Mouse (Mus musculus): ENCODE measurements around the gene Mrnip. TPM values are rescaled to one million over a fixed set of nuclear protein-coding genes. Genes with fewer than 3 reads are reported as not detected.

Gene Mrnip
- total RNA-seq, 2 experiments from 2014 or later = 12.7 to 15.8 TPM

DNA sequence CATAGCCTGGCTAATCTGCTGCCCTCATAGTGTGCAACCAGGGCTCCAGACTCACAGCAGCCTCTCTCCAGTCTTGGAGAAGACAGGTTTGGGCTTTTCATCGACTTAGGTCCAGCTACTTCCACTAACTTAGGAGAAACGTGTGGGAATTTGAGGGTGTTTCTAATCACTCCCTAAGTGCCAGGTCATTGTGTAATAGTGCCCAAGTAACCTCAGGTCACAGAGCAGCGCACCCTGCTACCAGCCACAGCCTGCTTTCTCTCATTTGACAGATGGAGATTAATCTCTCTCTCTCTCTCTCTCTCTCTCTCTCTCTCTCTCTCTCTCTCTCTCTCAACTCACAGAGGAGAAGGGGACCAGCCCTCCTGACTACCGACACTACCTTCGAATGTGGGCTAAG is 5.9 kb upstream of the Mrnip start:
- Histone ChIP-seq H3K27ac (no peak overlapping the region), H3K4me3 (no peak overlapping the region)
- no peak for TF ChIP-seq CTCF (conservative IDR thresholded peaks at IDR 0.05)
- no peak for DNase-seq (ENCODE audit: low spot score in 2 of 2)

DNA sequence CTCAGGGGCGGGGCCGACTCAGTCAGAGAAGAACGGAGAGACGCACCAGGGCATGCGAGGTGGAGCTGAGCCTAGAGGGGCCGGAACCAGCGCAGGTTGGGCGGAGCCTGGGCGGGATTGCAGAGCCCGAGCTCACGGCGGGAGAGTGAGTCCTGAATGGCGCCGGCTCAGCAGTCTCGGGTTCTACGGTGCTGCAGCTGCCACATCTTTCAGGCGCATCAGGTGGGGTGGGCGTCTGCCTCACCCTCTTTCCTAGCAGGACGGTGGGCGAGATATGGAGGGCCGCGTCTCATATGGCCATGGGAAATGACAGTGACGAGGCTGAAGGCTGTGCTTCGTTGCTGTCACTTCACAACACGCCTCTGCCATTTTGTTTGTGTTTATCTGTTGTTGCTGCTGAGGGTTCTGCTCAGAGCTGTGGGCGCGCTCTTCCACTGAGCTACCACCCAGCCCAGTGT is 515 bp downstream of the Mrnip start:
- H3K4me3 ChIP-seq = peak overlapping the region; percentile 74
- H3K27ac ChIP-seq = peak overlapping the region; percentile 90
- DNase-seq (ENCODE audit: low spot score in 2 of 2) = peak; percentile 98 to 99
- no peak for TF ChIP-seq CTCF (conservative IDR thresholded peaks at IDR 0.05)

DNA sequence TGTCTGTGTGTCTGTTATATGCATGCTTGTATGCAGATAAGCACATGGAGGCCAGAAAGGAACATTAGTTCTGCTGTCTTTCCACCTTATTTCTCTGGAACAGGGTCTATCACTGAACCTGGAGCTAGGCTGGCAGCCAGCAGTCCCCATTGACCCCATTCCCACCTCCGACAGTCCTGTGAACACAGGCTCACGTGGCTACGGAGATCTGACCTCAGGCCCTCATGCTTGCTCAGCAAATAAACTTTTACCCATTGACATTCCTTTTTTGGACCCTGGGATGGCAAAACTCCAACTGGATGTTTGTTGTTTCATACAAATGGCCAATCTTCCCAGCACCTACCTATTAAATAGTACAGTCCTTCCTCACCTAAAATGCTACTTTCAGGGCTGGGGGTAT is 2.1 kb downstream of the Mrnip start:
- H3K27ac ChIP-seq = no peak overlapping the region; the same call in 1 of the 2 replicates
- no peak for DNase-seq (ENCODE audit: low spot score in 2 of 2)
- no peak overlapping the region for H3K4me3 ChIP-seq
- no peak for TF ChIP-seq CTCF (conservative IDR thresholded peaks at IDR 0.05)

DNA sequence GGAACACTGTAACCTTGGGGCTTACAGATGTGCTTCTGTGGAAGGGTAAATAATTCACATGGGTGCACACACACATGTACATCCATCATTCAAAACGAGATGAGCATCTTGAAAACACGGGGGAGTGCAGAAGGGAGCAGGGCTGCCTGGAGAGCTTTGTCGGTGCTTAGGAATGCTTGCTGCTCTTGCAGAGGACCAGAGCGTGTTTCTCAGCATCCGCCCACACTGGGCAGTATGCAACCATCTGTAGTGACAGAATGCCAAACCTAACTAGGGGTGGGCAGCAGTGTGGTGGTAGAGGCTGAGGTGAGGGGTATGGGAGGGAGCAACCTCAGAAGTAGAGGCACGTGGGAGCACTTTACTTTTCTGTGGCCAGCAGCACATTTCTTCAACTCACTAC is 2.9 kb downstream of the Mrnip start:
- Histone ChIP-seq H3K4me3 (no peak overlapping the region), H3K27ac (peak overlapping the region; percentile 32; the same call in 1 of the 2 replicates)
- no peak for DNase-seq (ENCODE audit: low spot score in 2 of 2)
- TF ChIP-seq CTCF (conservative IDR thresholded peaks at IDR 0.05) = no peak

DNA sequence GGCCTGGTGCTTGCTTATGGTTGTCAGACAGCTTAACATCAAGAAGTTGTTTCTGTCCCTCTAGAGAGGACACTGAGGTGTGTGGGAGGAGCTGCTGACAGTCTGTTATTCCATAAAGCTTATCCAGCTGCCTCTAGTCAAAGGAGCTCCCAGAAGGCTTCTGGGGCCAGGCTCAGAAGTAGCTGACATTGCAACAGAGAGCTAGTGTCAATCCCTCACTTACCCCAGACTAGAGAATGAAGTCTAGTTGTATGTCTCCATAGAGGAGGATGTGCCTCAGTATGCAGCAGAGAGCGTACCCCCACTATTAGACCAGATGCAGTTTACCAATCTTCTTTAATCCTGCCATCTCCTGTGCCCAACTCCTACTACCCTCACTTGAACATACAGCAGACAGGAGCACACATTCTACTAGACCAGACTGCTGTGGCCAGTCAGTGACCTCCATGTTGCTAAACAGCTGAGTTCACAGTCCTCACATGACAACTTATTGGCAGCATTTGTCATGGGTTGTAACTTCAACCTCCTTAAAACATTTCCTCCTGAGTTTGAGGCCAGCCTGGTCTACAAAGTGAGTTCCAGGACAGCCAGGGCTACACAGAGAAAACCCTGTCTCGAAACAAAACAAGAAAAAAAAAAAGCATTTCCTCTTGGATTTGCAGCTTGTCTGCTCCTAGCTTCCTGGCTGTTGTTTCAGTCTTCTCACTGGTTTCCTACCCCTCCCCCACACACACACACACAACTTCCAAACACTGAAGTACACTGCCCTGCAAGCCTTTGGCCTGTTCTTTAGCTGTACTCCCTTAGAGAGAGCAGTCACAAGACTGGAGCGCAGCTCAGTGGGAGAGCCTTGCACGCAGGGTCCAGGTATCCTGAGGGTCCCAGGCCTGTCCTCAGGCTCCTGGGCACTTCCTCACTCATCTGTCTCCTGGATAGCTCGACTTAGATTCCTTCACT is 4.6 kb downstream of the Mrnip start:
- DNase-seq (ENCODE audit: low spot score in 2 of 2) = no peak
- Histone ChIP-seq H3K27ac (no peak overlapping the region), H3K4me3 (no peak overlapping the region)
- TF ChIP-seq CTCF (conservative IDR thresholded peaks at IDR 0.05) = no peak

DNA sequence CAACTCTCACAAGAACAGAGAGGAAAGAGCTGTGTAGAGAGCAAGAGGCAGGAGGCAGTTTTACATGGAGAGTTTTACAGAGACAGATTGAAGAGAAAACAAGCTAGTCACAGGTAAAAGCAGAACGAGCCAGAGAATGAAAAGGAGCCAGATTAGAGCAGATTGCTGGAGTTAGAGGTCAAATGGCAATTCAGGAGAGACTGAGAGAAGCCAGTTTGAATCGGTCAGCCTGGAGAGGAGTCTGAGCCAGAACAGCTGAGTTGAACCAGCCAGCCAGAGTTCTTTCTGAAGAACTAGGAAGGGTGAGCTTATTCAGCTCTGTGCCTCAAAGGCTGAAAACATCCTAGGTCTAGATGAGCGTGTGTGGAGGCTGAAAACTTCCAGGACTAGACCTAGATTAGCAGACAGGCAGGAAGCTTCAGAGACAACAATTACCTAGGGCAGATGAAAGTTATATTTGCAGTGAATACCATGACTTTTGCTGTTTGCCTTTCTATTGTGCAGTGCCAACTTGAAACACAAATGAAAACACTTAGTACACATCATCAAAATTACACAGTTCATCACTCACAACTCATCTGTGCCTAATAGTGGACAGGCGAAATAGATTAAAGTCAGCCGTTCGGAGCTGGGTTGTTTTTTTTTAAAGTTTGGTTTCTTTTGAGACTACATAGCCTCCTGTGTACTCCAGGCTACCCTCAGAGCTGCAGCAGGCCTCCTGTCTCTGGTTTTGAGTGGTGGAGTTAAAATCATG is 6.4 kb downstream of the Mrnip start:
- H3K4me3 ChIP-seq = no peak overlapping the region
- no peak overlapping the region for H3K27ac ChIP-seq
- no peak for TF ChIP-seq CTCF (conservative IDR thresholded peaks at IDR 0.05)
- DNase-seq (ENCODE audit: low spot score in 2 of 2) = no peak

DNA sequence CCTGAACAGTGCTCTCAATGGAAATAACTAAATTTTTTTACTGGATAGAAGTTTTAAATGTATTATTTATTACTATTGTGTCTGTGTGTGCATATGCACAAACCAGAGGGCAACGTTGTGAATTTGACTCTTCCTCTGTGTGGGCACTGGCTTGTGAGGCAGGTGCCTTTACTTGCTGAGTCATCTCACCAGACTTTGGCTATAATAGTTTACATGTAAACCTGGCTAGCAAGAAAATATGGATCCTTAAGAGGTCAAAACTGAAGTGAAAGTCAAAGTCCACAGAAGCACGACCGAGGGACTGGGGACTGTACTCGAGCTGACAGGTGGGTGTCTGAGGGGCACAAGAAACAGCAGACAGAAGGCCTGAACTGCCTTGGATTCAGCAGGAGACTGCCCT is 8.5 kb downstream of the Mrnip start:
- no peak overlapping the region for H3K27ac ChIP-seq
- no peak for TF ChIP-seq CTCF (conservative IDR thresholded peaks at IDR 0.05)
- DNase-seq (ENCODE audit: low spot score in 2 of 2) = no peak
- H3K4me3 ChIP-seq = no peak overlapping the region

DNA sequence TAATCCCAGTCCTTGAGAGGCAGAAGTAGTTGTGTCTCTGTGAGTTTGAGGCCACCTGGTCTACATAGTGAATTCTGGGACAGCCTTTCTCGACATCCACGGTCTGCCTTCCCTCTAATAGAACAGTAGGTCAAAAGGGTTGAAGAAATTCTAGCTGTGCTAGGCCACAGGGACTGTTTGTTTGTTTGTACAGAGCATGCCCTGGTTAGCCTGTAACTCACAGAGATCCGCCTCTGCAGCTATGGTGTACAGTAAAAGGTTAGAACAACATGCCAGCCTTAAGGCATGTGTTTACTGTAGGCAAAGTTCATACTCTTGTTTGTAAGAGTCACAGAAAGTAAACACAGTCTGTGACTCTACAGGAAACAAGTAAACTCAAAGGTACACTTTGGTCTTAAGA is 10.5 kb downstream of the Mrnip start:
- H3K27ac ChIP-seq = no peak overlapping the region
- DNase-seq (ENCODE audit: low spot score in 2 of 2) = no peak
- no peak for TF ChIP-seq CTCF (conservative IDR thresholded peaks at IDR 0.05)
- no peak overlapping the region for H3K4me3 ChIP-seq

DNA sequence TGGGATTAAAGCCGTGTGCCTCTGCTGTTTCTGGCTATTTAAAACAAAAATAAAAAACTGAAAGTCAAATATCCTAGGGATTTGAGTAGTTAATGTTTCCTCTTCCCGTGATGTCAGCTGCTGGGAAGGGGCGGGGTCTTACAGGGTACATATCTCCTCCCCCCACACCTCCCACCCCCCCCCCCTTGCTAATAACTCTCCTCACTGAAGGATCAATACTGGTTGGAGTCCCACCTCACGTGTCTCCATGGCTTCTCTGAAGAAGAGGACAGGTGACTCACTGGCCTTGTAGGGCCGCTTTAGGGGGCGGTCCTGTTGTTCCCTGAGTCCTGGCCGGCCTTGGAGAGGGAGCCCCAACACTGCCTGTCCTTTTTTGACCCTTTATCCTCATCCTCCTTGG is 14.4 kb downstream of the Mrnip start:
- H3K27ac ChIP-seq = no peak overlapping the region
- H3K4me3 ChIP-seq = no peak overlapping the region
- DNase-seq (ENCODE audit: low spot score in 2 of 2) = no peak
- no peak for TF ChIP-seq CTCF (conservative IDR thresholded peaks at IDR 0.05)

DNA sequence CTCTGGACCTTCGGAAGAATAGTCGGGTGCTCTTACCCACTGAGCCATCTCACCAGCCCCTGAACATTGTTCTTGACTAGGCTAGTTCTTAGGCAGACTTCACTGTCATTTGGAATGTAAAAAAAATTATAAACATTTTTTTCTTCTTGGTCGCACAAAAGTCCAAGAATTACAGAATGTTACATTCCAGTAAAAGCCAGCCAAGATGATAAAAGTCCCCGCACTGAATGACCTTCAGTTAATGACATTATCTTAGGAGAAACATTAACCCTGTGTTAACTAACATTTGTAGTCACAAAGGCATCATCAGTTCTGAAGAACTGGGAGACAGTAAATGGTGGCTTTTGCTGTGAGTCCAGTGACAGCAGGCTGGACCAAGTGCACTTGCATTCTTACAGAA is 16.1 kb downstream of the Mrnip start:
- TF ChIP-seq CTCF (conservative IDR thresholded peaks at IDR 0.05) = no peak
- Histone ChIP-seq H3K4me3 (no peak overlapping the region), H3K27ac (no peak overlapping the region)
- no peak for DNase-seq (ENCODE audit: low spot score in 2 of 2)

DNA sequence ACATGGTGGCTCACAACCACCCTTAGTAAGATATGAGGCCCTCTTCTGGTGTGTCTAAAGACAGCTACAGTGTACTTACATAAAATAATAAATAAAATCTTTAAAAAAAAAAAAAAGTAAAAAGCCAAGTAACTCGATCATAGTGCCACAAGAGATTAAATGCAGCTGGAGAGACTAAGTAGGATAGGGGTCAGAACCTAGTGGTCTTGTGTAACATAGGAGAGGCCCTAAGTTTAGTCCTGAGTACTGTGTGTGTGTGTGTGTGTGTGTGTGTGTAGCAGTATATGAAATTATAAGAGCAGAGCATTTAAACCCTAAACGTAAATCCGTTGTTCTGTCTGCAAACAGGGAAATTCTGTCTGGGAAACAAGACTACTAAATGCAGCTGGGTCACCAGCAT is 18.0 kb downstream of the Mrnip start:
- H3K27ac ChIP-seq = no peak overlapping the region

DNA sequence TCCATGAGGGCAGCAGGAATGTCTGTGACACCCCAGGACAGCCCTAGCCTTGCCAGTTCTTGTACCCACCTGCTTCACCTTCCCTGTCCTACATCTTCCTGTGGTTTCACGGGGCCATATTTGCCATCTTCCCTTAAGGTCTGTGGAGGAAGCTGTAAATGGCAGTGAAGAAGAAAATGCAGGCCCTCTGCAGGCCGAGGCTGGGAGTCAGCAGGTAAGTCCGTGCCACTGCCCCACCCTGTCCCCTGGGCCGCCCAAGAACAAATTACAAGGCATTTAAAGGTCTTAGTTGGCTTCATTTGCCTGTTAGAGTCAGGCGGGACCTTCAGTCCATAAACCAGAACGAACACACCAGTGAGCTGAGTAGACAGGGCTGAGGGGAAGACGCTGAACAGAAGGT is 19.8 kb downstream of the Mrnip start:
- Histone ChIP-seq H3K4me3 (no peak overlapping the region), H3K27ac (no peak overlapping the region)
- DNase-seq (ENCODE audit: low spot score in 2 of 2) = no peak
- no peak for TF ChIP-seq CTCF (conservative IDR thresholded peaks at IDR 0.05)

More for the DNA sequence above, 18.0 kb downstream of the Mrnip start:
- no peak for TF ChIP-seq CTCF (conservative IDR thresholded peaks at IDR 0.05)
- no peak for DNase-seq (ENCODE audit: low spot score in 2 of 2)
- no peak overlapping the region for H3K4me3 ChIP-seq

DNA sequence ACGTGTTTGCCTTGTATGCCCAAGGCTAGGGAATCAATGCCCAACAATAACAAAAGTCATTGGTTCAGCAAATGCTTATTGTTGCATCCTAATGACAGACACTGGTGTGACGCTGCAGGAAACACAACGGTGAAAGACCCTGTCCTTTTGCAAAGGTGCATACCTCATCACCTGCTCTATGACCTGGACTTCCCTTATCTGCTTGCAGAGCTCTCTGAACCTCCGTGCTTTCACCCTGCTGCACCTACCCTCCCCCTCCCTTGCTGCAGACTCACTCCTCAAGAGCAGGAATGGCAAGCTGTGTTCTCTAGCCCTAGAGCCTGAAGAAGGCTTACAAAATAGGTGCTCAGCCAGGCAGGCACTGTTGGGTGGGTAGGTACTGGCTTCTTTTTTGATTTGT is 20.5 kb downstream of the Mrnip start:
- no peak for TF ChIP-seq CTCF (conservative IDR thresholded peaks at IDR 0.05)
- no peak overlapping the region for H3K27ac ChIP-seq

More for the DNA sequence above, 20.5 kb downstream of the Mrnip start:
- no peak overlapping the region for H3K4me3 ChIP-seq
- DNase-seq (ENCODE audit: low spot score in 2 of 2) = no peak
